Mouse (Mus musculus): ENCODE data around the gene Gm9732.
A peak's percentile ranks its signal among the peaks of the same experiment; 100 is the strongest.
"Not testable (repeated sequence)": the region's sequence is repeated elsewhere in the genome, so short reads cannot be mapped to it uniquely, and the experiment has no call there.

Gene Gm9732

GRCm38 (mm10) chr14:43274986-43275511 is at the start of gene Gm9732:
Gene Gm9732, plus strand, starts transcription at chr14:43275036.
- DNase-seq, result peak; percentile 16

GRCm38 (mm10) chr14:43235204-43235603 is 39.6 kb upstream of the Gm9732 start, which contains the start of gene Gm8122:
Gene Gm8122, minus strand, starts transcription at chr14:43235304.
- DNase-seq, result not testable (repeated sequence)

GRCm38 (mm10) chr14:43237769-43238168 is 37.1 kb upstream of the Gm9732 start:
- DNase-seq, result not testable (repeated sequence)

GRCm38 (mm10) chr14:43249611-43250170 is 25.1 kb upstream of the Gm9732 start:
- DNase-seq, result peak; percentile 9

GRCm38 (mm10) chr14:43250549-43251253 is 24.1 kb upstream of the Gm9732 start:
- not testable (repeated sequence) for DNase-seq

- not testable (repeated sequence) for DNase-seq
Observed at GRCm38 (mm10) chr14:43256511-43256910, 18.3 kb upstream of the Gm9732 start.

- DNase-seq, result not testable (repeated sequence)
Observed at GRCm38 (mm10) chr14:43258349-43258748, 16.5 kb upstream of the Gm9732 start, which contains the start of gene Gm8126. Gene Gm8126, plus strand, starts transcription at chr14:43258649.

GRCm38 (mm10) chr14:43263421-43263820 is 11.4 kb upstream of the Gm9732 start:
- not testable (repeated sequence) for DNase-seq

GRCm38 (mm10) chr14:43268521-43269084 is 6.2 kb upstream of the Gm9732 start:
- not testable (repeated sequence) for DNase-seq

GRCm38 (mm10) chr14:43269211-43269610 is 5.6 kb upstream of the Gm9732 start:
- DNase-seq, result not testable (repeated sequence)

GRCm38 (mm10) chr14:43273161-43273560 is 1.7 kb upstream of the Gm9732 start:
- DNase-seq, result not testable (repeated sequence)

- DNase-seq, result not testable (repeated sequence)
Observed at GRCm38 (mm10) chr14:43275752-43276151, 916 bp downstream of the Gm9732 start.

GRCm38 (mm10) chr14:43277468-43277867 is 2.6 kb downstream of the Gm9732 start:
- DNase-seq, result peak; percentile 5

- DNase-seq, result peak; percentile 10
Observed at GRCm38 (mm10) chr14:43278146-43278545, 3.3 kb downstream of the Gm9732 start.

GRCm38 (mm10) chr14:43278681-43279080 is 3.8 kb downstream of the Gm9732 start:
- peak; percentile 15 for DNase-seq

- DNase-seq, result not testable (repeated sequence)
Observed at GRCm38 (mm10) chr14:43293503-43293902, 18.7 kb downstream of the Gm9732 start, which contains the start of gene Gm8127. Gene Gm8127, minus strand, starts transcription at chr14:43293832.

GRCm38 (mm10) chr14:43319516-43319915 is 44.7 kb downstream of the Gm9732 start:
- DNase-seq, result not testable (repeated sequence)

GRCm38 (mm10) chr14:43328603-43329002 is 53.8 kb downstream of the Gm9732 start:
- not testable (repeated sequence) for DNase-seq

GRCm38 (mm10) chr14:43331362-43331880 is 56.6 kb downstream of the Gm9732 start:
- DNase-seq, result not testable (repeated sequence)

- DNase-seq, result not testable (repeated sequence)
Observed at GRCm38 (mm10) chr14:43337646-43338045, 62.8 kb downstream of the Gm9732 start.

- not testable (repeated sequence) for DNase-seq
Observed at GRCm38 (mm10) chr14:43347711-43348110, 72.9 kb downstream of the Gm9732 start, which contains the start of gene 1700001F09Rik. Gene 1700001F09Rik, minus strand, starts transcription at chr14:43347811.

GRCm38 (mm10) chr14:43352944-43353343 is 78.1 kb downstream of the Gm9732 start:
- not testable (repeated sequence) for DNase-seq
